Mouse (Mus musculus) MEL (cell line): ENCODE data around the gene Tmem30a. TPM values are rescaled to one million over a fixed set of nuclear protein-coding genes. Genes with fewer than 3 reads are reported as not detected.

ENCODE experiments used
- DNase-seq: peaks from one replicate; pipeline ENCODE4 v3.0.0; 2011; ENCODE audit warnings: low read depth, low spot score
- H3K27ac ChIP-seq: 2 replicates; pipeline ENCODE4 v1.5.1; 2012; ENCODE audit warnings: low read depth, mild to moderate bottlenecking, control low read depth, low read length, moderate library complexity; ENCODE audit not compliant: control insufficient read depth
- H3K27me3 ChIP-seq, 2 experiments: fragments of 150-350 bp in 1 of 2; sonication (generic) in 1 of 2; 2 replicates each; pipeline ENCODE4 v1.6.1; 2012; ENCODE audit warnings: low read length in 2 of 2, mild to moderate bottlenecking in 2 of 2, improper control_type of control experiment in 1 of 2, moderate library complexity in 1 of 2; ENCODE audit not compliant: insufficient read depth in 2 of 2, control insufficient read depth in 1 of 2
- H3K36me3 ChIP-seq, 2 experiments: 2 replicates each; pipeline ENCODE4 v1.6.1; 2012 to 2014; ENCODE audit warnings: low read length in 2 of 2, improper control_type of control experiment in 1 of 2, inconsistent platforms in 1 of 2, mild to moderate bottlenecking in 1 of 2; ENCODE audit not compliant: insufficient read depth in 2 of 2, control insufficient read depth in 1 of 2
- H3K4me1 ChIP-seq, 2 experiments: fragments of 150-350 bp in 1 of 2; sonication (generic) in 1 of 2; 2 replicates each; pipeline ENCODE4 v1.6.1; 2012; ENCODE audit warnings: low read length in 2 of 2, improper control_type of control experiment in 1 of 2, mild to moderate bottlenecking in 1 of 2; ENCODE audit not compliant: insufficient read depth in 2 of 2, control insufficient read depth in 1 of 2
- H3K4me3 ChIP-seq, 2 experiments: fragments of 150-350 bp in 1 of 2; sonication (generic) in 1 of 2; 2 replicates each; pipeline ENCODE4 v1.5.1; 2012; ENCODE audit warnings: low read depth in 2 of 2, low read length in 2 of 2, mild to moderate bottlenecking in 2 of 2, moderate library complexity in 2 of 2, control low read depth in 1 of 2, improper control_type of control experiment in 1 of 2; ENCODE audit not compliant: control insufficient read depth in 1 of 2, insufficient read depth in 1 of 2
- H3K79me2 ChIP-seq: 2 replicates; pipeline ENCODE4 v1.6.1; 2012; ENCODE audit warnings: mild to moderate bottlenecking, low read length, moderate library complexity; ENCODE audit not compliant: control insufficient read depth, poor library complexity, insufficient read depth
- H3K9ac ChIP-seq: 2 replicates; pipeline ENCODE4 v1.6.1; 2012; ENCODE audit warnings: low read depth, mild to moderate bottlenecking, control low read depth, low read length, moderate library complexity; ENCODE audit not compliant: control insufficient read depth, poor library complexity, severe bottlenecking
- H3K9me3 ChIP-seq: fragments of 150-350 bp; sonication (generic); replicated peaks from 2 replicates; pipeline ENCODE4 v1.6.1; 2012; ENCODE audit warnings: mild to moderate bottlenecking, low read length, improper control_type of control experiment, moderate library complexity; ENCODE audit not compliant: insufficient read depth
- BHLHE40 ChIP-seq: IDR thresholded peaks from 2 replicates; pipeline ENCODE4 v1.6.1; 2012; ENCODE audit warnings: low read depth, mild to moderate bottlenecking, inconsistent platforms, low read length, improper control_type of control experiment, borderline replicate concordance
- CHD2 ChIP-seq: IDR thresholded peaks from 2 replicates; pipeline ENCODE4 v1.6.1; 2011; ENCODE audit warnings: low read length, improper control_type of control experiment
- CTCF ChIP-seq, 3 experiments: IDR thresholded peaks in 2 of 3; conservative IDR thresholded peaks in 1 of 3; 2 replicates each; pipeline ENCODE4 v1.5.1; 2011 to 2012; ENCODE audit warnings: low read length in 3 of 3, low read depth in 2 of 3, mild to moderate bottlenecking in 2 of 3, improper control_type of control experiment in 1 of 3, inconsistent platforms in 1 of 3, mixed read lengths in 1 of 3, moderate library complexity in 1 of 3; ENCODE audit not compliant: control insufficient read depth in 1 of 3, insufficient read depth in 1 of 3, poor library complexity in 1 of 3, severe bottlenecking in 1 of 3
- EP300 ChIP-seq, 2 experiments: IDR thresholded peaks; 2 replicates each; pipeline ENCODE4 v1.6.1; 2011; ENCODE audit warnings: improper control_type of control experiment in 2 of 2, low read length in 2 of 2, low read depth in 1 of 2, mild to moderate bottlenecking in 1 of 2
- ETS1 ChIP-seq: IDR thresholded peaks from 2 replicates; pipeline ENCODE4 v1.6.1; 2012; ENCODE audit warnings: low read depth, mild to moderate bottlenecking, inconsistent platforms, low read length, improper control_type of control experiment, moderate library complexity
- MYB ChIP-seq: IDR thresholded peaks from 2 replicates; pipeline ENCODE4 v1.6.1; 2011; ENCODE audit warnings: mild to moderate bottlenecking, low read depth, low read length, improper control_type of control experiment
- MYC ChIP-seq: IDR thresholded peaks from 2 replicates; pipeline ENCODE4 v1.6.1; 2011; ENCODE audit warnings: low read depth, mild to moderate bottlenecking, low read length, improper control_type of control experiment, moderate library complexity
- POLR2AphosphoS2 ChIP-seq: IDR thresholded peaks from 2 replicates; pipeline ENCODE4 v1.6.1; 2011; ENCODE audit warnings: low read length, improper control_type of control experiment
- POLR2AphosphoS5 ChIP-seq: IDR thresholded peaks from 2 replicates; pipeline ENCODE4 v1.6.1; 2012; ENCODE audit warnings: low read depth, borderline replicate concordance, mild to moderate bottlenecking, inconsistent platforms, low read length, moderate library complexity, mixed read lengths
- RAD21 ChIP-seq: IDR thresholded peaks from 2 replicates; pipeline ENCODE4 v1.6.1; 2011; ENCODE audit warnings: mild to moderate bottlenecking, low read depth, low read length, improper control_type of control experiment
- SIN3A ChIP-seq: IDR thresholded peaks from 2 replicates; pipeline ENCODE4 v1.6.1; 2012; ENCODE audit warnings: low read length, improper control_type of control experiment, inconsistent platforms
- SMC3 ChIP-seq: IDR thresholded peaks from 2 replicates; pipeline ENCODE4 v1.6.1; 2011; ENCODE audit warnings: low read depth, low read length, improper control_type of control experiment
- USF1 ChIP-seq: IDR thresholded peaks from 2 replicates; pipeline ENCODE4 v1.6.1; 2014; ENCODE audit warnings: low read depth, mild to moderate bottlenecking, inconsistent platforms, low read length, improper control_type of control experiment, moderate library complexity
- ZC3H11A ChIP-seq: IDR thresholded peaks from 2 replicates; pipeline ENCODE4 v1.6.1; 2012; ENCODE audit warnings: low read depth, mild to moderate bottlenecking, inconsistent platforms, low read length, improper control_type of control experiment
- polyA plus RNA-seq, 2 experiments: library from polyadenylated mRNA; stranded (reverse) in 1 of 2; unstranded in 1 of 2; fragments of >175 nt in 1 of 2; fragments of >200 nt in 1 of 2; gene quantifications; 2 replicates each; pipeline versions ENCODE4 v1.2.1 to v1.2.4; 2012; ENCODE audit warnings: low replicate concordance in 2 of 2, low read depth in 1 of 2; ENCODE audit not compliant: insufficient read length in 2 of 2, insufficient read depth in 1 of 2, missing spikeins in 1 of 2
- total RNA-seq: library from RNA; depleted of rRNA; stranded (reverse); fragments of 300-350 nt; gene quantifications from 2 replicates; pipeline ENCODE4 v1.2.3, GENCODE M21; 2012

The Tmem30a gene
- total and polyA plus RNA-seq, 3 experiments = 19.3 to 25.8 TPM; not detected in 1

- TF ChIP-seq ZC3H11A (no peak), MYC (peak; percentile 46; the same call in 1 of the 2 replicates)
- no peak for DNase-seq
- peaks cover 3% of the 10 kb centered on the region in 2 experiments for H3K4me1 ChIP-seq
Observed at GRCm38 (mm10) chr9:79784934-79785793, 8.1 kb downstream of the Tmem30a start.

GRCm38 (mm10) chr9:79784439-79784838 lies 8.9 kb downstream of the Tmem30a start:
- no peak for TF ChIP-seq POLR2AphosphoS5
- no peak for TF ChIP-seq EP300 (IDR thresholded peaks at IDR 0.05; ENCODE audit: low read depth in 1 of 2, low read length in 2 of 2)
- TF ChIP-seq CHD2 = no peak
- no peak for TF ChIP-seq ETS1
- TF ChIP-seq SMC3 = no peak
- no peak for TF ChIP-seq BHLHE40
- no peak for TF ChIP-seq POLR2AphosphoS2
- TF ChIP-seq, all 39 proteins: peak for 0
- no peak overlapping the region for H3K9ac ChIP-seq
- no peaks in the 10 kb centered on the region for H3K9me3 ChIP-seq
- peaks cover 24% of the 10 kb centered on the region for H3K79me2 ChIP-seq
- no peaks in the 10 kb centered on the region for H3K27me3 ChIP-seq
- H3K4me1 ChIP-seq = peaks cover 0 to 2% of the 10 kb centered on the region in 2 experiments; a peak in 1 of 4 replicates
- peaks cover 0 to 2% of the 10 kb centered on the region in 2 experiments; a peak in 2 of 4 replicates for H3K36me3 ChIP-seq
- DNase-seq = no peak
- H3K27ac ChIP-seq = no peak overlapping the region
- no peak overlapping the region for H3K4me3 ChIP-seq

More at GRCm38 (mm10) chr9:79784934-79785793, 8.1 kb downstream of the Tmem30a start:
- Histone ChIP-seq H3K27ac (no peak overlapping the region), H3K79me2 (peaks cover 27% of the 10 kb centered on the region), H3K36me3 (peaks cover 0 to 2% of the 10 kb centered on the region in 2 experiments; a peak in 3 of 4 replicates), H3K9ac (no peak overlapping the region), H3K27me3 (no peaks in the 10 kb centered on the region), H3K4me3 (no peak overlapping the region), H3K9me3 (no peaks in the 10 kb centered on the region)

GRCm38 (mm10) chr9:79779354-79779753 lies 14.0 kb downstream of the Tmem30a start:
- Histone ChIP-seq H3K4me1 (peaks cover 0 to 2% of the 10 kb centered on the region in 2 experiments; a peak in 1 of 4 replicates), H3K27ac (no peak overlapping the region), H3K4me3 (no peak overlapping the region), H3K9me3 (no peaks in the 10 kb centered on the region), H3K9ac (no peak overlapping the region), H3K36me3 (peaks cover 2 to 12% of the 10 kb centered on the region in 2 experiments; a peak in 3 of 4 replicates), H3K79me2 (peaks cover 9% of the 10 kb centered on the region), H3K27me3 (no peaks in the 10 kb centered on the region)
- TF ChIP-seq SIN3A (no peak), ZC3H11A (0 out of 2 replicates have a peak, but pooled peaks have one; percentile 14), SMC3 (peak; percentile 42), CTCF (IDR thresholded peaks at IDR 0.05 in 2 of 3, conservative IDR thresholded peaks at IDR 0.05 in 1 of 3; ENCODE audit: control insufficient read depth in 1 of 3, insufficient read depth in 1 of 3, low read depth in 2 of 3, low read length in 3 of 3, poor library complexity in 1 of 3, severe bottlenecking in 1 of 3) (peak in 2 of 3 experiments; percentile 13 to 54; a peak in 2 of 6 replicates), RAD21 (peak; percentile 58), USF1 (no peak), MYB (no peak)
- peak; percentile 40 for DNase-seq
